Mouse (Mus musculus) heart, adult 2 months (tissue): Measurements from ENCODE around the gene Daglb.

ENCODE experiments used
- CTCF ChIP-seq: fragments of 200-600 bp; IDR thresholded peaks from 2 replicates; pipeline ENCODE4 v1.8.1; 2022; ENCODE audit warnings: antibody characterized with exemption, mild to moderate bottlenecking, moderate library complexity
- POLR2A ChIP-seq: fragments of 200-500 bp; IDR thresholded peaks from 2 replicates; pipeline ENCODE4 v1.6.1; 2011; ENCODE audit warnings: mild to moderate bottlenecking, low read depth, low read length, control low read depth; ENCODE audit not compliant: insufficient read depth

GRCm38 (mm10) chr5:143537022-143537421 lies 72.6 kb downstream of the Daglb start:
- no peak for TF ChIP-seq POLR2A
- TF ChIP-seq CTCF = no peak
